Mouse (Mus musculus) liver, embryonic 13.5 days (tissue): ENCODE results near the gene Olfr549. TPM values are rescaled to one million over a fixed set of nuclear protein-coding genes. Genes with fewer than 3 reads are reported as not detected.

ENCODE experiments used
- polyA plus RNA-seq: library from polyadenylated mRNA; unstranded; fragments of >200 nt; fragmentation: Nextera tagmentation; extraction: Ambion mirVana; gene quantifications from 2 replicates; pipeline ENCODE4 v1.2.1, GENCODE M21; 2015

Gene Olfr549
- polyA plus RNA-seq, 1 experiment from 2014 or later = not detected

Other genes starting within 250 kb of the Olfr549 start
- gene Rrm1, start 108.2 kb upstream of the Olfr549 start, polyA plus RNA-seq = 223 and 242 TPM in 2 replicates
- 0.38 and 0.40 TPM in 2 replicates for gene Olfr543, start 68.2 kb upstream of the Olfr549 start, polyA plus RNA-seq
- gene Olfr544, start 61.6 kb upstream of the Olfr549 start, polyA plus RNA-seq = 0.03 and 0.13 TPM in 2 replicates
- not detected in 2 replicates for gene Olfr545, start 50.3 kb upstream of the Olfr549 start, polyA plus RNA-seq
- gene Olfr547, start 15.1 kb upstream of the Olfr549 start, polyA plus RNA-seq = not detected in 2 replicates
- gene Olfr548-ps1, start 9.0 kb upstream of the Olfr549 start, polyA plus RNA-seq = not detected in 2 replicates
- 0.24 and 0.51 TPM in 2 replicates for gene Trim21, start 15.6 kb downstream of the Olfr549 start, polyA plus RNA-seq
- gene Olfr550, start 21.6 kb downstream of the Olfr549 start, polyA plus RNA-seq = not detected in 2 replicates
- not detected in 2 replicates for gene Olfr551, start 42.0 kb downstream of the Olfr549 start, polyA plus RNA-seq
- gene Olfr552, start 47.9 kb downstream of the Olfr549 start, polyA plus RNA-seq = not detected in 2 replicates
- not detected in 2 replicates for gene Olfr553, start 68.3 kb downstream of the Olfr549 start, polyA plus RNA-seq
- not detected in 2 replicates for gene Olfr554, start 88.6 kb downstream of the Olfr549 start, polyA plus RNA-seq
- gene Olfr555, start 109.0 kb downstream of the Olfr549 start, polyA plus RNA-seq = not detected in 2 replicates
- not detected in 2 replicates for gene Olfr556, start 115.0 kb downstream of the Olfr549 start, polyA plus RNA-seq
- gene Trim68, start 137.5 kb downstream of the Olfr549 start, polyA plus RNA-seq = 1.6 and 1.7 TPM in 2 replicates
- not detected in 2 replicates for gene Olfr557, start 146.0 kb downstream of the Olfr549 start, polyA plus RNA-seq
- gene Olfr558, start 152.3 kb downstream of the Olfr549 start, polyA plus RNA-seq = not detected in 2 replicates
- not detected in 2 replicates for gene Olfr33, start 169.2 kb downstream of the Olfr549 start, polyA plus RNA-seq
- not detected in 2 replicates for gene Olfr559, start 177.6 kb downstream of the Olfr549 start, polyA plus RNA-seq
- not detected in 2 replicates for gene Olfr560, start 209.5 kb downstream of the Olfr549 start, polyA plus RNA-seq
- not detected in 2 replicates for gene Olfr78, start 209.6 kb downstream of the Olfr549 start, polyA plus RNA-seq
- not detected in 2 replicates for gene Olfr561, start 221.4 kb downstream of the Olfr549 start, polyA plus RNA-seq